ENCODE assay signal across 10 mouse cellular contexts in the genomic region with DNA sequence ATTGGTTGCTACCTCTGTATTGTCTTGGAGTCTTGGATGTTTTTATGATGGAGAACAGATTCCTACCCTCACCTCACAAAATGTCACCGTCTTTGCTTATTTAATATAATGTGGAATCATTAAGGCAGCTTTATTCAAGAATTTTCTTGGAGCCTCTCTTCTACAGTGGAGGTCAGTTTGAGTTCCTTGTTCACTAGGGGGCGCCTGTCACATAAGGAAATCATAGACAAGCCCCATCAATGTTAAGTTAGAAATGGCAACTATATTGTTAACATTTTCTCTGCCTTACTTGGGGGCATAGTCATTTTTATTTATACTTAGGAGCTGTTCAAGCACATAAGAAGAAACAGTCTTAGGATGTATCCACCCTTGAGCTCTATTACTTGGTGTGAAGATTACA. TPM values are rescaled to one million over a fixed set of nuclear protein-coding genes. Genes with fewer than 3 reads are reported as not detected.
DNase-seq lines count a peak whose midpoint lies in the region; ATAC-seq and TF ChIP-seq lines count a peak whose summit lies in the region.
"Had no signal": no experiment of that assay in that cellular context is flagged by ENCODE, and none has a peak within 500 bp of the region (broad histone marks: within the 10 kb centered on the region; RNA-seq: fewer than 3 reads in every experiment).

No protein-coding gene starts in this region.

- no peak overlapping the region for H3K27ac ChIP-seq in heart, embryonic 11.5 days (ENCODE audit: low read depth, low read length)
- no peak overlapping the region for H3K27ac ChIP-seq in spleen, adult 2 months (ENCODE audit: insufficient read depth, low read length)
- H3K27ac ChIP-seq in liver, postnatal 0 days (ENCODE audit: low read depth): no peak overlapping the region
- H3K27ac ChIP-seq: heart, embryonic 15.5 days had no signal

- TF ChIP-seq EP300 in liver, postnatal 0 days (IDR thresholded peaks at IDR 0.05; ENCODE audit: low read depth): no peak

- no peak for TF ChIP-seq POLR2A in spleen, adult 2 months (IDR thresholded peaks at IDR 0.05; ENCODE audit: low read depth, low read length)

- peaks cover 29% of the 10 kb centered on the region for H3K27me3 ChIP-seq in heart, embryonic 11.5 days (ENCODE audit: control insufficient read depth, insufficient read depth, low read length)
- peaks cover 19% of the 10 kb centered on the region for H3K27me3 ChIP-seq in spleen, adult 2 months (ENCODE audit: control insufficient read depth, insufficient read depth, low read length)
- H3K27me3 ChIP-seq in liver, postnatal 0 days (ENCODE audit: insufficient read depth, low read length): peaks cover 41% of the 10 kb centered on the region

- no peaks in the 10 kb centered on the region for H3K36me3 ChIP-seq in heart, embryonic 11.5 days (ENCODE audit: control insufficient read depth, insufficient read depth, low read length)
- H3K36me3 ChIP-seq in spleen, adult 2 months (ENCODE audit: control insufficient read depth, insufficient read depth, low read length): no peaks in the 10 kb centered on the region
- no peaks in the 10 kb centered on the region for H3K36me3 ChIP-seq in liver, postnatal 0 days (replicated peaks; ENCODE audit: insufficient read depth, low read length)
- H3K36me3 ChIP-seq: heart, embryonic 15.5 days had no signal

- no peak overlapping the region for H3K4me3 ChIP-seq in heart, embryonic 11.5 days (ENCODE audit: low read depth, low read length)
- H3K4me3 ChIP-seq in spleen, adult 2 months (ENCODE audit: extremely low read depth, insufficient read depth, insufficient read length): no peak overlapping the region
- no peak overlapping the region for H3K4me3 ChIP-seq in liver, postnatal 0 days (ENCODE audit: low read depth, low read length)
- H3K4me3 ChIP-seq: heart, embryonic 15.5 days; megakaryocyte, embryonic 14.5 days had no signal

- H3K4me1 ChIP-seq in heart, embryonic 11.5 days (ENCODE audit: control insufficient read depth, insufficient read depth, low read length): no peaks in the 10 kb centered on the region; the same call in 1 of the 2 replicates
- peaks cover 12% of the 10 kb centered on the region for H3K4me1 ChIP-seq in spleen, adult 2 months (ENCODE audit: control insufficient read depth, insufficient read depth, insufficient read length)
- peaks cover 10% of the 10 kb centered on the region for H3K4me1 ChIP-seq in liver, postnatal 0 days (ENCODE audit: insufficient read depth)

- 2% methylated on average over 2 of the region's 2 CpGs for WGBS in heart, embryonic 11.5 days (ENCODE audit: insufficient replicate concordance)
- 8% methylated on average over 2 of the region's 2 CpGs for WGBS in spleen, adult 2 months
- WGBS in liver, postnatal 0 days (ENCODE audit: insufficient replicate concordance): 3% methylated on average over 2 of the region's 2 CpGs

- DNase-seq in heart, adult 11 months: peak; percentile 10
- DNase-seq in spleen, adult 2 months (ENCODE audit: low read depth in 1 of 2, low spot score in 2 of 2): peak; percentile 31 to 35
- DNase-seq in spleen, adult 12 weeks (ENCODE audit: low spot score): no peak
- DNase-seq in adrenal gland, postnatal 36 days: peak; percentile 39 to 69
- peak; percentile 44 for DNase-seq in liver, postnatal 0 days
- DNase-seq in thymus, postnatal 4 days: peak; percentile 68

- no peak for TF ChIP-seq CTCF in spleen, adult 2 months (IDR thresholded peaks at IDR 0.05; ENCODE audit: extremely low read depth, insufficient read depth, insufficient read length, insufficient replicate concordance)
- TF ChIP-seq CTCF in liver, postnatal 0 days (IDR thresholded peaks at IDR 0.05; ENCODE audit: low read depth): peak; percentile 71

- no peak for ATAC-seq in heart, embryonic 11.5 days (replicated peaks; ENCODE audit: insufficient number of reproducible peaks, low FRiP score, low TSS enrichment)
- ATAC-seq in granulocyte monocyte progenitor cell, adult 5-6 weeks (replicated peaks; ENCODE audit: poor library complexity, severe bottlenecking): peak; percentile 36; the same call in 1 of the 2 replicates
- no peak for ATAC-seq in liver, postnatal 0 days

- H3K9ac ChIP-seq in heart, embryonic 11.5 days (ENCODE audit: low read depth, low read length): no peak overlapping the region
- H3K9ac ChIP-seq in liver, postnatal 0 days (replicated peaks): no peak overlapping the region
- H3K9ac ChIP-seq: heart, embryonic 15.5 days had no signal

- H3K4me2 ChIP-seq in heart, embryonic 11.5 days: no peak overlapping the region
- no peak overlapping the region for H3K4me2 ChIP-seq in liver, postnatal 0 days (ENCODE audit: low read depth, low read length)

- no peaks in the 10 kb centered on the region for H3K9me3 ChIP-seq in heart, embryonic 11.5 days (replicated peaks; ENCODE audit: control insufficient read depth, low read length)
- H3K9me3 ChIP-seq in liver, postnatal 0 days (ENCODE audit: low read length): no peaks in the 10 kb centered on the region
- H3K9me3 ChIP-seq: heart, embryonic 15.5 days had no signal

RNA-seq across cellular contexts. Expression of gene Elovl4, which starts 1.5 kb away (rescaled TPM):
- 3.5 and 3.6 TPM in 2 replicates for polyA plus RNA-seq in heart, embryonic 11.5 days (2014; fragmentation: Nextera tagmentation; extraction: Ambion mirVana)
- polyA plus RNA-seq in spleen, adult 2 months (2012; rRNA removed): 0.12 TPM in 1 of 2 replicates, not detected in the other
- 1 to 10 TPM in 1 of 2 experiments, under 1 TPM in 1; 0.50 to 1.0 TPM for total RNA-seq in adrenal gland, postnatal 36 days (2021)
- total RNA-seq in granulocyte monocyte progenitor cell, adult 5-6 weeks (2014; fragmentation: Nextera tagmentation): not detected in 2 replicates
- not detected in 2 replicates for total RNA-seq in granulocyte monocyte progenitor cell, adult 5-6 weeks (2017)
- 0.04 and 0.09 TPM in 2 replicates for polyA plus RNA-seq in liver, postnatal 0 days (2015; fragmentation: Nextera tagmentation; extraction: Ambion mirVana)

RNA-seq across cellular contexts. Expression of gene Ttk, which starts 26.9 kb away (rescaled TPM):
- polyA plus RNA-seq in heart, embryonic 11.5 days (2014; fragmentation: Nextera tagmentation; extraction: Ambion mirVana): 20.4 and 23.8 TPM in 2 replicates
- 0.21 and 0.48 TPM in 2 replicates for polyA plus RNA-seq in spleen, adult 2 months (2012; rRNA removed)
- total RNA-seq in adrenal gland, postnatal 36 days (2021): 1 to 10 TPM; 1.9 to 3.3 TPM
- total RNA-seq in granulocyte monocyte progenitor cell, adult 5-6 weeks (2014; fragmentation: Nextera tagmentation): 17.9 and 30.2 TPM in 2 replicates
- 46.5 and 61.8 TPM in 2 replicates for total RNA-seq in granulocyte monocyte progenitor cell, adult 5-6 weeks (2017)
- polyA plus RNA-seq in liver, postnatal 0 days (2015; fragmentation: Nextera tagmentation; extraction: Ambion mirVana): 5.5 and 6.0 TPM in 2 replicates
